Mouse (Mus musculus) embryonic fibroblast, embryonic 13.5 days (primary cell): Measurements from ENCODE around the gene Naa50. TPM values are rescaled to one million over a fixed set of nuclear protein-coding genes. Genes with fewer than 3 reads are reported as not detected.

Source experiments
- H3K27ac ChIP-seq: 2 replicates; pipeline ENCODE4 v1.5.1; 2012; ENCODE audit warnings: low read length, control low read depth, inconsistent platforms; ENCODE audit not compliant: insufficient read depth
- H3K4me1 ChIP-seq: 2 replicates; pipeline ENCODE4 v1.6.1; 2011; ENCODE audit warnings: low read length; ENCODE audit not compliant: control insufficient read depth, insufficient read depth
- H3K4me3 ChIP-seq: 2 replicates; pipeline ENCODE4 v1.5.1; 2011; ENCODE audit warnings: mild to moderate bottlenecking, control low read depth, low read length; ENCODE audit not compliant: insufficient read depth
- CTCF ChIP-seq: IDR thresholded peaks from 2 replicates; pipeline ENCODE4 v1.5.1; 2011; ENCODE audit warnings: mild to moderate bottlenecking, control low read depth, low read length, moderate library complexity, borderline replicate concordance; ENCODE audit not compliant: insufficient read depth
- POLR2A ChIP-seq: IDR thresholded peaks from 2 replicates; pipeline ENCODE4 v1.6.1; 2011; ENCODE audit warnings: low read depth, mild to moderate bottlenecking, control low read depth, low read length, moderate library complexity
- polyA plus RNA-seq: library from polyadenylated mRNA; stranded (reverse); fragments of >200 nt; gene quantifications from 2 replicates; pipeline ENCODE4 v1.2.4, GENCODE M21; 2011; ENCODE audit warnings: low read depth; ENCODE audit not compliant: missing spikeins, insufficient read length

Naa50 gene
- polyA plus RNA-seq, 1 experiment: 110 TPM

DNA sequence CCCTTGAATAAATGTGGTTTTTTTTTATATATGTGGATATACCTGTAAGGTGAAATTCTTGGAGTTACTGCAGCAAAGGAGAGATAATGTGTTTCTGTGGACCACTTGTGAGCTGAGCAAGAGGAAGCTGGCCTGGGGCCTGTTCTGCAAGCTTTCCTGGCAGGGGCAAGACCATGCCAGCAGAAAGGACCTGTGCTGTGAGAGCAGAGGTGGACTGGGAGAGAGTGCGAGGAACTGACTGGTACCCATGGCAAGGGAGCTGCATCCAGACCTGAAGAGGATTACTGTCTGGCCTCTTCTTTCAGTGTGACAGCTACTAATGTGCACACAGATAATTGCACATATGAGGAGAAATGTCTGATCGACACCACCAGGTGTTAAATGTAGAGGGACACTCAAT is 51.3 kb downstream of the Naa50 start:
- no peak overlapping the region for H3K4me3 ChIP-seq
- no peaks in the 10 kb centered on the region for H3K4me1 ChIP-seq
- H3K27ac ChIP-seq: no peak overlapping the region
- TF ChIP-seq CTCF (no peak), POLR2A (no peak)

DNA sequence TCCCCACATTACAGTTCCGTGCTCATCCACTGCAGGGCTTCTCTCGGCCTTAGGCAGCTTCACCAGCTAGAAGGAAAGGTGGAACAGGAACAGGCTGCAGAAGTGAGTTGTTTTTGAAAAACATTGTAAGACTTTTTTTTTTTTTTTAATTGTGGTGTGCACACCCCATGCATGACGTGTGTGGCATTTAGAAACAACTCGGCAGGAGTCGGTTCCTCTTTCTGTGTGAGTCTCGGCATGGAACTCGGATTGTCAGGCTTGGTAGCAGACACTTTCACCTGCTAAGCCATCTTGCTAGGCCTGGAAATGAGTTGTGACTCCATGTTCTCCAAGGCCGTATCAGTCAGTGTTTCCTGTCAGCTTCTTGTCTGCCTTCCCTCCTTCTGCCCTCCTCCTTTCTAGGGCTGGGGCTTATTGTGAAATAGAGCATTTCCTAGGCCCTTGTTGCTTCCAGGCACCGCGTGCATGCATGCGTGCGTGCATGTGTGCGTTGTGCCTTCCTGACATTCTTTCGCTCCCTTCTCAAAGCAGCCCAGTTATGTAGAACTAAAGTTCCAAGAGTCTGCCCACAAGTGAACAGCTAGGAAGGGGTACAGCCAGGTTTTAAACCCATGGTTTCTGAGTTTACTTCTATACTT is 59.6 kb downstream of the Naa50 start:
- H3K4me1 ChIP-seq: no peaks in the 10 kb centered on the region
- H3K27ac ChIP-seq: no peak overlapping the region
- TF ChIP-seq CTCF (no peak), POLR2A (no peak)

DNA sequence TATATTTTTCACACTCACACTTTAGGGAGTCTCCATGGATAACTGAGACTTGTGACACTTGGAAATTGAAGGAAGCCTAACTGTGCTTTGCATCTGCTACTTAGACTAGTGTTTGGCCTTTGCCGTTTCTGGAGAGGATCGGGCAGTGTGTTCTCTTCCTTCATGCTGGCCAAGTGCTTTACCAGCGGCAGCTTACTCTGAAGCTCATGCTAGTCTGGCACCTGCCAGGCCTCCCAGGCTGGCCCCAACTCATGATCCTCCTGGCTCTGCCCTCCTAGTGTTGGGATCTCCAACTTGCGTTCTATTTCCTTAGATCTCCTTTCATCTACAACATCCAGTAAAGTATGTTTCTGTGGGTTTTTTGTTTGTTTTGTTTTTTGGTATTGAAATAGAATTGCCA is 60.5 kb downstream of the Naa50 start:
- H3K4me3 ChIP-seq: no peak overlapping the region
- H3K4me1 ChIP-seq: no peaks in the 10 kb centered on the region
- TF ChIP-seq POLR2A (no peak), CTCF (no peak)
- H3K27ac ChIP-seq: no peak overlapping the region

More for the DNA sequence above, 59.6 kb downstream of the Naa50 start:
- H3K4me3 ChIP-seq: no peak overlapping the region

DNA sequence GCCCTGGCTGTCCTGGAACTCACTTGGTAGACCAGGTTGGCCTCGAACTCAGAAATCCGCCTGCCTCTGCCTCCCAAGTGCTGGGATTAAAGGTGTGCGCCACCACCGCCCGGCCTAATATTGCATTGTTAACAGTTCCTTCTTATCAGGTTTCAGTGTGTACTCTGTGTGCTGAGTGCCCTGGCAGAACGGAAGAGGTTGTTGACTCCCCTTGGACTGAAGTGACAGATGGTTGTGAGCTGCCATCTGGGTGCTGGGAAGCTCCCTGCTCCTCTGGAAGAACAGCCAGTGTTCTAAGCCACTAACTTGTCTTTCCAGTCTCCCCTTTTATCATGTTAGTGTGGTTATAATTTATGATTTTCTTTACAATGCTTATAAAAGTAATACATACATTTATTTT is 64.7 kb downstream of the Naa50 start:
- Histone ChIP-seq H3K4me3 (no peak overlapping the region), H3K4me1 (no peaks in the 10 kb centered on the region), H3K27ac (no peak overlapping the region)
- TF ChIP-seq CTCF: no peak
- no peak for TF ChIP-seq POLR2A

DNA sequence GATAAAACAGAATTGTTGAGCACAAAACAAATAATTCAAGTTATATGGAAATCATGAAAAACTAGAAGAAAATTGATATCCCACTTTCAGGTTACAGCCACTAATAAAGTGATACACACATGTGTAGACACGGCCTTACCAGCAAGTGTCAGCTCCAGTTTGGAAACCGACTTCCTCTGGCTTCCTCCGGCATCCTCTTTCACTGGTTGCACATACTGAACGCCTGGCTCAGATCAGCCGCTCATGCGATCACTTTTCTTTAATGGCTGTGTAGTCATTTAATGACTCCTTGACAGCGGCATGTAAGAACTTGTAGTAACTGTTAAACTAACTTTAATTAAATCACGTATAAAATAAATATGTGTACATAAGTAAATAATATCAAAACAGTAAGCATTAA is 66.3 kb downstream of the Naa50 start:
- Histone ChIP-seq H3K27ac (no peak overlapping the region), H3K4me3 (no peak overlapping the region), H3K4me1 (no peaks in the 10 kb centered on the region)
- TF ChIP-seq POLR2A (no peak), CTCF (no peak)

DNA sequence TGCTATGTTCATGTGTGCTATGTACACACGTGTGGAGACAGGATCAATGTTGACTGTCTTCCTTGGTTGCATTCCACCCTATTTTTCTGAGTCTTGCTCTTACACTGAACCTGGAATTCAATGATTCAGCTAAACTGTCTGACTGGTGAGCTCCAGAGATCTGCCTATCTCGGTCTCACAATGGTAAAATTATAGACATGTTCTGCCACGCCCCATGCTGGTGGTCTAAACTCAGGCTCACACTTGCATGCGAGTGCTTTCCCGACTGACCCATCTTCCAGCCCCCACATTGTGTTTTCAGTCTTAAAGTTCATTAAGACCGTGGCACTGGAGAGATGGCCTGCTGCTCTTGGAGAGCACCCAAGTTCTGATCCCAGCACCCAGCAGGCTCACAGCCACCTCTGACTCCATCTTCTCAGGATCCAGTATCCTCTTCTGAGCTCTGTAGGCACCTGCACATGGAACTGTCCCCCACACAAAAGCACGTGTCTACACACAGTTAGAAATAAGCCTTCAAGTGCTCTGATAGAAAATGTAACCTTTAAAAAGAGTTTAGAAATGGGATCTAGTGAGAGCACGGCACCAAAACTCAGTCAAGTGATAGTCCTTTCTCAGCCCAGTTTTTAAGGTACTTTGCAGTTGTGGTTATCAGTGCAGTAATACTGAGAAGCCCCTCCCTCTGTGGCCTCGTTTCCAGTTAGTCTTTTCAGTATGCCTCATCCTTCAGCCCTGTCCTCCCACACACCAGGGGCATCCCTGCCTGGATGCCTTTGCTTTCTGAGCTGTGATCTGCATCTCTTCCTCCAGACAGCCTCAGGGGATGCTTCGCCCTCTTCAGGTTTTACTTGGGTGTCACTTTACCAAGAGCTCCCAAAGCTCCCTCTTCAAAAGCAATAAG is 70.8 kb downstream of the Naa50 start:
- Histone ChIP-seq H3K4me3 (no peak overlapping the region), H3K27ac (no peak overlapping the region), H3K4me1 (no peaks in the 10 kb centered on the region)
- no peak for TF ChIP-seq CTCF

DNA sequence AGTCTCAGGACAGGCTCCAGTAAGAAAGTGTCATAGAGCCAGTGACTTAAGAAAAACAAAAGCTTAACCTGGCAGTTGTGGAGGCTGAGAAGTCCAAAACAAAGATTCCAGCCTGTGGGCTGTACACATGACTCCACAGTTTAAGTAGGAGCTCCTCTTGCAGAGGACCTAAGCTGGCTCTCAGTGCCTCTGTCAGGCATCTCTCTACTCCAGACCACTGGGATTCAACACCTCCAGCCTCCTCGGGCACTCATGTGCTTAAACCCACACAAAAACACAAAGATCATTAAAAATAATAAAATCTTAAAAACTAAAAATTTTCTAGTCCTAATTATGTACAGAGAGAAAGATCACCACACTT is 71.4 kb downstream of the Naa50 start:
- Histone ChIP-seq H3K4me1 (no peaks in the 10 kb centered on the region), H3K27ac (no peak overlapping the region), H3K4me3 (no peak overlapping the region)
- TF ChIP-seq POLR2A (no peak), CTCF (no peak)

DNA sequence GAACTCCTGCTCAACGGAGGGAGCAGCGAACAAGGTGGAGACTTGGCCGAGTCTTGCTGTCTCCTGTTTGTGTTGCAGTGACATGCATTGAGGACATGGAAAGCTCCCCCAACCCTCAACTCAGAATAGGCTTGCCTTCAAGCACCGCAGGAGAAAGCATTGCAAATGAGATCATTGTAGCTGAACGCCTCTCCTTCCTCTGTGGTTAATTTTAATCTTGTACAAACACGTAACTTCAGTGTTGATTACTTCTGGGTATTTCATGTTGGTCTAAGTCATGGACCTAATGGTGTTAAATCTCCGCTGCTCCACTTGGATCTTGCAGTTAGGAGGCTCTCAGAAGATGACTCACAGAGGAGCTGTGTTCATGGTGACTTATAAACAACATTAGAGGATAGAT is 73.1 kb downstream of the Naa50 start:
- H3K27ac ChIP-seq: no peak overlapping the region
- H3K4me1 ChIP-seq: no peaks in the 10 kb centered on the region
- no peak for TF ChIP-seq CTCF
- no peak for TF ChIP-seq POLR2A
- no peak overlapping the region for H3K4me3 ChIP-seq

Other genes starting within 250 kb of the Naa50 start
- gene Qtrt2, start 213.0 kb upstream of the Naa50 start, polyA plus RNA-seq: 24.0 and 24.8 TPM in 2 replicates
- gene Zdhhc23, start 160.0 kb upstream of the Naa50 start, polyA plus RNA-seq: not detected in 2 replicates
- gene Gramd1c, start 76.5 kb upstream of the Naa50 start, polyA plus RNA-seq: 5.6 and 6.0 TPM in 2 replicates
- 82.2 and 95.8 TPM in 2 replicates for gene Atp6v1a, start 125 bp upstream of the Naa50 start, polyA plus RNA-seq
- gene Usf3, start 33.4 kb downstream of the Naa50 start, polyA plus RNA-seq: 15.4 and 15.8 TPM in 2 replicates
- gene Sidt1, start 193.4 kb downstream of the Naa50 start, polyA plus RNA-seq: not detected in 2 replicates
- gene Spice1, start 207.3 kb downstream of the Naa50 start, polyA plus RNA-seq: 22.2 and 25.4 TPM in 2 replicates